Mouse (Mus musculus) midbrain, postnatal 0 days (tissue): ENCODE measurements around the gene Cipc. TPM values are rescaled to one million over a fixed set of nuclear protein-coding genes. Genes with fewer than 3 reads are reported as not detected.

Experiments used
- ATAC-seq: fragments of 200-750 bp; cut with Nextera tagmentation; 2 replicates; pipeline ENCODE4 v1.8.0; 2017; ENCODE audit warnings: moderate number of reproducible peaks, mild to moderate bottlenecking, moderate TSS enrichment, moderate library complexity; ENCODE audit not compliant: low FRiP score
- DNase-seq: peaks from one replicate; pipeline ENCODE4 v3.0.0-alpha.2; 2015; ENCODE audit warnings: low spot score
- H3K27ac ChIP-seq: fragments of 300-500 bp; sonication (generic); 2 replicates; pipeline ENCODE4 v1.5.1; 2014; ENCODE audit warnings: low read depth, mild to moderate bottlenecking, low read length, mixed read lengths
- H3K27me3 ChIP-seq: fragments of 300-500 bp; sonication (generic); 2 replicates; pipeline ENCODE4 v1.6.1; 2014; ENCODE audit warnings: low read length, control low read depth, mixed read lengths; ENCODE audit not compliant: insufficient read depth
- H3K36me3 ChIP-seq: fragments of 300-500 bp; sonication (generic); 2 replicates; pipeline ENCODE4 v1.6.1; 2014; ENCODE audit warnings: low read length, control low read depth, mixed read lengths; ENCODE audit not compliant: insufficient read depth
- H3K4me1 ChIP-seq: fragments of 300-500 bp; sonication (generic); 2 replicates; pipeline ENCODE4 v1.6.1; 2014; ENCODE audit warnings: mild to moderate bottlenecking, control low read depth, antibody characterized with exemption, low read length, mixed read lengths; ENCODE audit not compliant: insufficient read depth
- H3K4me2 ChIP-seq: fragments of 300-500 bp; sonication (generic); 2 replicates; pipeline ENCODE4 v1.6.1; 2014; ENCODE audit warnings: low read depth, mild to moderate bottlenecking, low read length, mixed read lengths; ENCODE audit not compliant: poor library complexity, severe bottlenecking
- H3K4me3 ChIP-seq: fragments of 300-500 bp; sonication (generic); 2 replicates; pipeline ENCODE4 v1.5.1; 2014; ENCODE audit warnings: low read depth, mild to moderate bottlenecking, low read length, moderate library complexity
- H3K9ac ChIP-seq: fragments of 300-500 bp; sonication (generic); replicated peaks from 2 replicates; pipeline ENCODE4 v1.6.1; 2014; ENCODE audit warnings: mild to moderate bottlenecking, low read length, moderate library complexity, mixed read lengths; ENCODE audit not compliant: poor library complexity, severe bottlenecking
- H3K9me3 ChIP-seq: fragments of 300-500 bp; sonication (generic); 2 replicates; pipeline ENCODE4 v1.6.1; 2016; ENCODE audit warnings: low read length, control low read depth
- CTCF ChIP-seq: IDR thresholded peaks from 2 replicates; pipeline ENCODE4 v1.5.1; 2016; ENCODE audit warnings: antibody characterized with exemption, mild to moderate bottlenecking
- WGBS: fragments of 180-500 bp; shearing (Covaris S2); extraction: QIAGEN DNeasy Blood & Tissue Kit; methylation state at CpG from one replicate; pipeline ENCODE4 v1.1.7; 2014; 5-methylcytosine and 5-hydroxymethylcytosine counted together
- polyA plus RNA-seq: library from polyadenylated mRNA; unstranded; fragments of >200 nt; fragmentation: Nextera tagmentation; extraction: Ambion mirVana; gene quantifications from 2 replicates; pipeline ENCODE4 v1.2.1, GENCODE M21; 2015
- total RNA-seq: library from RNA; depleted of rRNA; stranded (reverse); fragments of >200 nt; gene quantifications from 2 replicates; pipeline ENCODE4 v1.2.3, GENCODE M21; 2014

The Cipc gene
- total and polyA plus RNA-seq, 2 experiments from 2014 or later = 34.6 to 77.5 TPM

DNA sequence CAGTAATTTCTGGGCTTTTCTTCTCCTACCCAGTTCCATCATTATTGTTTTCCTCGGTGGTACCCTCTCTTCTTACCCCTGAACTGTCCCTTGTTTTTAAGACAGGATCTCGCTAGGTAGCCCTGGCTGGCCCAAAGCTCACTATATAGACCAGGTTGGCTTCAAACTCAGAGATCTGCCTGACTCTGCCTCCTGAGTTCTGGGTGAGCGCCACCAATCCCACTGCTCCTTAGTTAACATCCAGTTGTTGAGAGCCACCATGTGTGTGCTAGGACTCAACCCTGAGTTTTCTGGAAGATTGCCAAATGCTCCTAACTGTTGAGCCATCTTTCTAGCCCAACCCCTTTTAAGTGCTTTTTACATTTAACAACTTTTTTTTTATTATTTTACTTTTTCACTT, 4.1 kb downstream of the Cipc start:
- 99% methylated on average over 3 of the region's 3 CpGs for WGBS
- Histone ChIP-seq H3K4me2 (no peak overlapping the region), H3K36me3 (peaks cover 9% of the 10 kb centered on the region; the same call in 1 of the 2 replicates), H3K27me3 (no peaks in the 10 kb centered on the region), H3K4me1 (peaks cover 10% of the 10 kb centered on the region), H3K9ac (no peak overlapping the region), H3K9me3 (no peaks in the 10 kb centered on the region), H3K27ac (no peak overlapping the region), H3K4me3 (no peak overlapping the region)
- TF ChIP-seq CTCF = no peak
- ATAC-seq (no peak), DNase-seq (no peak)

DNA sequence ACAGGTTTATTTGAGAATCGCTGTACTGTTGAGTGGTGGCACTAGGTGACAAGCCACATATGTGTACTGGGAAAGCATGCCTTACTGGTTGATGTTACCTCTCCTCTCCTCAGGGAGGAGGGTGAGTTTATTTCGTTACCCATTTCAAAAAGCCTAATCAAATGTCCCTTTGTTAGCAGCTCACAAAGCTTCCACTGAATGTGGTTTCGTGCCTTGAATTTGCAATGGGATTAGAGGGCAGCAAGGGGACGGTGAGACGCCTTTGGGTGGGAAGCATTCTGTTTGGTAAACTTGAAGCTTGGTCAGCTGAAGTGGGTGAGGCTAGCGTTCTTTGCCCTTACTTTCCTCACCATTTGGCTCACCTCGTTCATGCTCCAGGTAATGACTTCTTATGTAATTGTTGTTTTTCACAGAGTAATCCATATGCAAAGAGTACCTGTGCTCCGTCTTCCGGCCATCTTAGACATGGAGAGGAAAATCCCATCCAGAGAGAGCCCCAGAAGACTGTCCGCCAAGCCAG, 5.5 kb downstream of the Cipc start:
- DNase-seq (no peak), ATAC-seq (no peak)
- Histone ChIP-seq H3K36me3 (peaks cover 11% of the 10 kb centered on the region; the same call in 1 of the 2 replicates), H3K4me3 (no peak overlapping the region), H3K27ac (no peak overlapping the region), H3K4me2 (no peak overlapping the region), H3K9me3 (no peaks in the 10 kb centered on the region), H3K27me3 (no peaks in the 10 kb centered on the region), H3K9ac (no peak overlapping the region), H3K4me1 (peaks cover 9% of the 10 kb centered on the region)
- no peak for TF ChIP-seq CTCF
- 53% methylated on average over 10 of the region's 10 CpGs for WGBS

DNA sequence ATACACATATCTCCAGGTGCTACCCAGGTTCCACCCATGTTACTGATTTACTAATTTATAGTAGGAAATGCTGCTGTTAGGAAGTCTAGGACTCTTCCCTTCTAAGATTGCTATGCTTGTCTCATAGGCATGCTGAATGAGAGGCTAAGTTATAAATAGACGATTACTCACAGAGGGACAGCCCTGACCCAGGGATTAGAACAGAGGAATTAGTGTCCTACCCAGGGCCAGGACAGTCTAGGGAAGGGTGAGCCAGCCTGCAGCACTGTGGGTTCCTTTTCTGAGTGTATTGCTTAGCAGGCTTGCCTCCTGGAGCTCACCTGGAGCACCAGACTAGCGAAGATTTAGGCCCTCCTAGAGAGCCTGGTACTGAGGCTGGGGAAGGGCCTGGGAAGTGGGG, 9.1 kb downstream of the Cipc start:
- Histone ChIP-seq H3K27me3 (no peaks in the 10 kb centered on the region), H3K9ac (no peak overlapping the region), H3K4me1 (no peaks in the 10 kb centered on the region), H3K4me2 (no peak overlapping the region), H3K27ac (no peak overlapping the region), H3K36me3 (peaks cover 35% of the 10 kb centered on the region), H3K9me3 (no peaks in the 10 kb centered on the region), H3K4me3 (no peak overlapping the region)
- no peak for ATAC-seq
- WGBS = 81% methylated on average over 2 of the region's 2 CpGs
- no peak for TF ChIP-seq CTCF
- no peak for DNase-seq

DNA sequence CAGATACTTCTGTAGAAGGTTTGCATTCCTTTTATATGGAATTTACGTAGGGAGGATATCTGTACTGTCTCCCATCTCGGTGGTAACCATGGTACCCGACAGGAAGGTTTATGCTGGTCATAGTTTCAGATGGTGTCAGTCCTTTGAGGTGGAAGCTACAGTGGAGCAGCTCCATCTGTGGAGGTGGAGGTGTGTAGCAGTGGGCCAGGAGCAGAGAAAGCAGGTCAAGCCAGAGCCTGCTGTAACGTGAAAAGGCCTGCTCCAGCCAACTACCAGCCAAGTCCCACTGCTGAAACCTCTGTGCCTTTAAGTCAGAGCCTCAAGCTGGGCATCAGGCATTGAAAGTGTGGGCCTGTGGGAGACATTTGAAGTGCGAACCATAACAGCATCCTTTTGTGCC, 11.7 kb downstream of the Cipc start:
- Histone ChIP-seq H3K27ac (no peak overlapping the region), H3K9ac (no peak overlapping the region), H3K27me3 (no peaks in the 10 kb centered on the region), H3K4me3 (no peak overlapping the region), H3K4me2 (no peak overlapping the region), H3K9me3 (no peaks in the 10 kb centered on the region), H3K4me1 (no peaks in the 10 kb centered on the region), H3K36me3 (peaks cover 61% of the 10 kb centered on the region)
- DNase-seq = no peak
- ATAC-seq = no peak
- TF ChIP-seq CTCF = no peak
- WGBS = 87% methylated on average over 5 of the region's 5 CpGs

DNA sequence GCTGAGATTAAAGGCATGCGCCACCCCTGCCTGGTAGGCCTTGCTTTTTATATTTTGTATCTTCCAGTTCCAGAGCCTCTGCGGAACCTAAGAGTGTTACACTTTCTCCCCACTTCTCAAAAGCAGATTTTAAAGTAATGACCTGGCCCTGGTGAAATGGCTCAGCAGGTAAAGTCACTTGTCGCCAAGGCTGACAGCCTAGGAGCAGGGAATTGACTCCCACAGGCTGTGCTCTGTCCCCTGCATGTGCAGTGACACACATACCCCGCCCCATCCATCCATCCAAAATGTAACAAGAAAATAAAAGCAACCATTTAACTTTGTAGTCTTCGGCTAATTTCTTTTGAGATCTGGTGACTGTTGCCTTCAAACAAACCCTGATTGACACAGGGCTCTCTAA, 12.8 kb downstream of the Cipc start:
- ATAC-seq = no peak
- Histone ChIP-seq H3K4me1 (no peaks in the 10 kb centered on the region), H3K27ac (no peak overlapping the region), H3K27me3 (no peaks in the 10 kb centered on the region), H3K4me3 (no peak overlapping the region), H3K9ac (no peak overlapping the region), H3K36me3 (peaks cover 69% of the 10 kb centered on the region), H3K9me3 (no peaks in the 10 kb centered on the region), H3K4me2 (no peak overlapping the region; the same call in 1 of the 2 replicates)
- TF ChIP-seq CTCF = no peak
- WGBS = 95% methylated on average over 5 of the region's 5 CpGs
- DNase-seq = no peak

DNA sequence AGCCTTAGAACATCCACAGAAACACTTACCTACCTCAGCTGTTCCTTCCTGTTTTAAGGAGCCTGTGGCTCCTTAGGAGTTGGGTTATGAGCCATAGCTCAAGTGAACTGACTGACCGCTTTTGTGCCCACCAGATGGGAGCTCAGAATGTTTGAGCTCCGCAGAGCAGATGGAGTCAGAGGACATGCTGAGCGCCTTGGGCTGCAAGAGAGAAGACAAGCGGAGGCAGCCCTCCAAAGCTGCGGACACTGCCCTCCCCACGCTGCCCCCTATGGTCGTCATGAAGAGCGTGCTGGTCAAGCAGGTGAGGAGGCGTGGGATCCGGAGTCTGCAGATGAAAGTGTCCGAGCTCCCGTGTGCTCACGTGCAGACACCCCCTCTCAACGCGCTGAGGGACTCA, 13.3 kb downstream of the Cipc start:
- Histone ChIP-seq H3K27ac (no peak overlapping the region), H3K4me1 (no peaks in the 10 kb centered on the region), H3K9me3 (no peaks in the 10 kb centered on the region), H3K4me3 (no peak overlapping the region), H3K9ac (no peak overlapping the region), H3K36me3 (peaks cover 69% of the 10 kb centered on the region), H3K4me2 (no peak overlapping the region), H3K27me3 (no peaks in the 10 kb centered on the region)
- DNase-seq (peak; percentile 35), ATAC-seq (no peak)
- TF ChIP-seq CTCF = no peak
- WGBS = 89% methylated on average over 15 of the region's 15 CpGs
